Mouse (Mus musculus) E14TG2a.4 (cell line): Measurements from ENCODE around the gene 2310034G01Rik.
A peak's percentile ranks its signal among the peaks of the same experiment; 100 is the strongest.

Source experiments
- H3K27me3 ChIP-seq: 2 replicates; pipeline ENCODE4 v1.6.1; 2014; ENCODE audit warnings: low read length, control low read depth; ENCODE audit not compliant: insufficient read depth
- H3K36me3 ChIP-seq: 2 replicates; pipeline ENCODE4 v1.6.1; 2014; ENCODE audit warnings: low read length, control low read depth; ENCODE audit not compliant: insufficient read depth
- H3K4me1 ChIP-seq: replicated peaks from 2 replicates; pipeline ENCODE4 v1.6.1; 2014; ENCODE audit warnings: low read depth, low read length, control low read depth
- H3K4me3 ChIP-seq: replicated peaks from 2 replicates; pipeline ENCODE4 v1.5.1; 2014; ENCODE audit warnings: mild to moderate bottlenecking, low read length
- H3K9me3 ChIP-seq: 2 replicates; pipeline ENCODE4 v1.6.1; 2014; ENCODE audit warnings: low read length, control low read depth
- CTCF ChIP-seq: conservative IDR thresholded peaks from 2 replicates; pipeline ENCODE4 v1.5.1; 2014; ENCODE audit warnings: low read length
- NANOG ChIP-seq: IDR thresholded peaks from 2 replicates; pipeline ENCODE4 v1.6.1; 2014; ENCODE audit warnings: borderline replicate concordance, low read length, mixed read lengths
- POU5F1 ChIP-seq: IDR thresholded peaks from 2 replicates; pipeline ENCODE4 v1.6.1; 2014; ENCODE audit warnings: low read length, borderline replicate concordance

Gene 2310034G01Rik

GRCm38 (mm10) chr19:46350168-46350932, at the start of gene 2310034G01Rik:
2310034G01Rik (minus strand) TSS chr19:46350302.
- peaks cover 19% of the 10 kb centered on the region for H3K4me1 ChIP-seq
- H3K9me3 ChIP-seq = no peaks in the 10 kb centered on the region
- no peaks in the 10 kb centered on the region for H3K36me3 ChIP-seq
- peak within 1 kb of the TSS; percentile 86 for H3K4me3 ChIP-seq
- no peak for TF ChIP-seq CTCF
- peaks cover 69% of the 10 kb centered on the region for H3K27me3 ChIP-seq

GRCm38 (mm10) chr19:46399886-46400285, 49.8 kb upstream of the 2310034G01Rik start:
- peaks cover 22% of the 10 kb centered on the region for H3K4me1 ChIP-seq
- no peak overlapping the region for H3K4me3 ChIP-seq
- H3K27me3 ChIP-seq = peaks cover 20% of the 10 kb centered on the region
- H3K36me3 ChIP-seq = peaks cover 28% of the 10 kb centered on the region
- H3K9me3 ChIP-seq = no peaks in the 10 kb centered on the region
- TF ChIP-seq CTCF = no peak
- no peak for TF ChIP-seq POU5F1
- TF ChIP-seq NANOG = no peak

- TF ChIP-seq NANOG (no peak), POU5F1 (no peak), CTCF (no peak)
- Histone ChIP-seq H3K9me3 (no peaks in the 10 kb centered on the region), H3K4me3 (no peak overlapping the region), H3K36me3 (peaks cover 28% of the 10 kb centered on the region), H3K27me3 (peaks cover 20% of the 10 kb centered on the region), H3K4me1 (peaks cover 27% of the 10 kb centered on the region)
Observed at GRCm38 (mm10) chr19:46399372-46399771, 49.3 kb upstream of the 2310034G01Rik start.

GRCm38 (mm10) chr19:46398401-46398800, 48.3 kb upstream of the 2310034G01Rik start:
- TF ChIP-seq POU5F1 = no peak
- TF ChIP-seq NANOG = no peak
- no peak for TF ChIP-seq CTCF
- Histone ChIP-seq H3K27me3 (peaks cover 20% of the 10 kb centered on the region), H3K9me3 (no peaks in the 10 kb centered on the region), H3K4me1 (peaks cover 36% of the 10 kb centered on the region), H3K36me3 (peaks cover 20% of the 10 kb centered on the region), H3K4me3 (no peak overlapping the region)

- H3K9me3 ChIP-seq = no peaks in the 10 kb centered on the region
- peaks cover 12% of the 10 kb centered on the region for H3K36me3 ChIP-seq
- TF ChIP-seq CTCF = no peak
- TF ChIP-seq POU5F1 = no peak
- TF ChIP-seq NANOG = no peak
- peaks cover 42% of the 10 kb centered on the region for H3K4me1 ChIP-seq
- peak overlapping the region; percentile 96 for H3K4me3 ChIP-seq
- peaks cover 20% of the 10 kb centered on the region for H3K27me3 ChIP-seq
Observed at GRCm38 (mm10) chr19:46397436-46398001, 47.4 kb upstream of the 2310034G01Rik start.

- peak; percentile 55 for TF ChIP-seq CTCF
- TF ChIP-seq POU5F1 = no peak
- TF ChIP-seq NANOG = no peak
- peaks cover 45% of the 10 kb centered on the region for H3K4me1 ChIP-seq
- no peaks in the 10 kb centered on the region for H3K9me3 ChIP-seq
- H3K36me3 ChIP-seq = peaks cover 11% of the 10 kb centered on the region
- H3K27me3 ChIP-seq = peaks cover 20% of the 10 kb centered on the region
- H3K4me3 ChIP-seq = peak within 1 kb of the TSS; percentile 97
Observed at GRCm38 (mm10) chr19:46396686-46397435, 46.8 kb upstream of the 2310034G01Rik start, which contains the start of gene Sufu. Sufu (plus strand) TSS chr19:46396896.

- Histone ChIP-seq H3K4me1 (peaks cover 48% of the 10 kb centered on the region), H3K36me3 (peaks cover 7% of the 10 kb centered on the region), H3K4me3 (peak overlapping the region; percentile 97), H3K27me3 (peaks cover 20% of the 10 kb centered on the region), H3K9me3 (no peaks in the 10 kb centered on the region)
- TF ChIP-seq POU5F1 (no peak), CTCF (no peak), NANOG (no peak)
Observed at GRCm38 (mm10) chr19:46396109-46396508, 46.0 kb upstream of the 2310034G01Rik start.

GRCm38 (mm10) chr19:46395109-46396009, 45.3 kb upstream of the 2310034G01Rik start, which contains the start of gene Actr1a:
Actr1a (minus strand) TSS chr19:46395748.
- H3K36me3 ChIP-seq = peaks cover under 1% of the 10 kb centered on the region; the same call in 1 of the 2 replicates
- H3K4me3 ChIP-seq = peak within 1 kb of the TSS; percentile 97
- peaks cover 20% of the 10 kb centered on the region for H3K27me3 ChIP-seq
- H3K4me1 ChIP-seq = peaks cover 48% of the 10 kb centered on the region
- no peak for TF ChIP-seq POU5F1
- no peak for TF ChIP-seq CTCF
- TF ChIP-seq NANOG = no peak
- H3K9me3 ChIP-seq = no peaks in the 10 kb centered on the region
